Mouse (Mus musculus) A20 (cell line): ENCODE data around the gene Btrc.
"Not testable (repeated sequence)": the region's sequence is repeated elsewhere in the genome, so short reads cannot be mapped to it uniquely, and the experiment has no call there.

ENCODE experiments used
- DNase-seq: peaks from one replicate; pipeline ENCODE4 v3.0.0-alpha.2; 2011; ENCODE audit warnings: low read depth, low spot score

Gene Btrc

GRCm38 (mm10) chr19:45530200-45530995, 166.9 kb downstream of the Btrc start:
- no peak for DNase-seq

DNA sequence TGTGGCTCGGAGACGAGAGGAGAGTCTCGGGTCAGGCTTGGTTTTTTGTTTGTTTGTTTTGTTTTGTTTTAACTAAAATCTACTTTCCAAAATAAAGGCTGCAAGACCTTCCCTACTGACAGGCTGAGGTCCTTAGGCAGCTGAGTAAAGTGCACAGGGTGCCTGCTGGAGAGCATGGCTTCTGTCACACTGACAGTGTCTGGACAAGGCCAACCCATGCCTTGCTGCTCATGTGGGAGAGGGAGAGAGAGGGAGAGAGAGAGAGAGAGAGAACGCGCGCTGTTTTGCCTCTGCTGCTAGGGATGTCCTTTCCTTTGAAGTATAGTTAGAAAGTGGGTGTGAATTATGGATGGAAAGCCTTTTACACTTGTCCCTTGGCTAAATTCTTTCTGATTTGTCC, 168.0 kb downstream of the Btrc start:
- no peak for DNase-seq

DNA sequence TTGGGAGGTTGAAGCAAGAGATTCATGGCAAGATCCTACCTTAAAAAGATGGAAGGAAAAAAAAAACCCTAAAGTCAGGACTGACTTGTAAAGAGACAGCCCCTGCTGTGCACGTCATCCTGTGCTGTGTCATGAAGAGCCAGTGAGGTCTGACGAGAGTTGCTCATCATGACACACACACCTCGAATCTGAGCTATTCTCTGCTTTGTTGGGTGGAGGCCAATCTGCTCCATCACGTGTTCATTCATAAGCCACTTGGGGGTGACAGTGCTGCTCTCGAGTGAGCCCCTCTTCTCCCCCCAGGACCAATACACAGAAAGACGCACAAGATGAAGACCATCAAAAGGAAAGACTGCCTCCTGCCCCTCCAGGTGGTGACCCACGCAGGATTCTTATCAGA, 170.1 kb downstream of the Btrc start:
- DNase-seq, result no peak

- DNase-seq, result no peak
These were observed 171.7 kb downstream of the Btrc start for GRCm38 (mm10) chr19:45535214-45535735.

- DNase-seq, result no peak
These were observed 172.4 kb downstream of the Btrc start for GRCm38 (mm10) chr19:45535929-45536328.

GRCm38 (mm10) chr19:45537505-45537904, 174.0 kb downstream of the Btrc start:
- DNase-seq, result peak; percentile 72

DNA sequence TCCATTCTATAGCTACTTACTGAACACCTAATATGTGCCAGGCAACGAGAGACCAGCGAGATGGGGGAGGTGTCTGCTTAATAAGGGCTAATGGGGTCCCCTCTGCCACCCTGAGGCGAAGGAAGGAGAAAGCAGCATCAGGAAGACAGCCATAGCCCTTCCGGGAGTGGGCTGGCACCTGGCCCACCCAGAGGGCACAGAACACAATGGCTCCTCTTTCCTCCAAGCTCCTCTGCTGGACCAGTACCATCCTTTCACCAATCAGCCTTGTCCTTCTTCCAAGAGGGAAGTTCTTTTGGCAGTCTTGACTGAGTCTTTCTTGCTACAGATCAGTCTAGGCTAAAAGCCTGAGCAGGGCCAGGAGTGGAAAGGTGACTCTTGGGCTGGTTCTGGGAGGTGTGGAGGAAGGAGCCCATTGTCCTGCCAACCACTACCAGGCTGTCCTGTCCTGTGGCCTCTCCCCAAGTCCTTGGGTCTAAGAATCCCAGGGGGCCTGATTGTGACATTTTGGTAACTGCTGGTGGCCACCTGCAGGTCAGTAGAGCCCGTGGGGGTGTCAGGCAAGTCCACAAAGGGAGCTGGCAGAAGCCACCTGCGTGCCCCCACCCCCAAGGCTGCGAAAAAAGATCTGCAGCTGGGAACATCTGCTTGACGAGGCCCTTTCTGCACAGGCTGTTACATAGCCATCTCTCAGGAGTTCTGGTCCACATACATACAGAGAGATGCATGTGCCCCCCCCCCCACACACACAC, 177.3 kb downstream of the Btrc start:
- DNase-seq, result peak; percentile 86

- DNase-seq, result peak; percentile 87
These were observed 178.0 kb downstream of the Btrc start for GRCm38 (mm10) chr19:45541409-45542041.

GRCm38 (mm10) chr19:45542061-45542460, 178.5 kb downstream of the Btrc start:
- DNase-seq, result no peak

DNA sequence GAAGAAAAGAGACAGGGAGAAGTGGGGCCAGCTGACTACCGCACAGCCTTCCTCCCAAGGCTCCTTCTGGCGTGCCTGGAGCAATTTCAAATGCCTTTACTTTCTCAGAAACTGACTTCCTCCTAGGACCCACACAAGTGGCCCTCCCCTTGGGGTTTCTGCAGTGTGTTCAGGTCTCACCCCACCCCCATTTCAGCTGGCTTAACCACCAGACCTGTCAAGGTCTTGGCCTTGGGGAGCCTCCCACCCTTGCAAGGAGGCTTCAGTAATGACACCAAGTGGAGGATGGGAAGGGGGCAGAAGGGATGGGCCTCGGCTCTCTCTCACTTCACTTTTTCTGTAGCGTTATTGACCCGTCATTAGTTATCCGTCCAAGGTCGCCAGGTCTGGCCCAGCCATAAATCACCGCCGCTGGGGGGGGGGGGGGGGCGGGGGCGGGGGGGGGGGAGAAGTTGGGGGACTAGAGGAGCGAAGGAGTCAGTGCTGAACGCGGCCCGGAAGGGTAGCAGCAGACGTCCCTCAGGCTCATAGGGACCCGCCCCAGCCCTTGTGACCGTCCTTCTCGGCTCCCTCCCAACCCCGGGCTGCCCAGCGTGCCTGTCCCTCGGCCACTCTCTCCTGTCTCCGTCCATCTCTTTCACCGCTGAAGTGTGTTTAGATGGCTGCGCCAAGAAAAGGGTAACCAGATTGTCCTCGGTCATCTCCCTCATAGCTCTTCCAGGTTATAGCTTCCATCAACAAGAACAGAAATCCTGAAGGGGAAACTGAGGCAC, 180.8 kb downstream of the Btrc start:
- peak; percentile 88 for DNase-seq

GRCm38 (mm10) chr19:45544925-45545321, 181.4 kb downstream of the Btrc start:
- DNase-seq, result peak; percentile 83

DNA sequence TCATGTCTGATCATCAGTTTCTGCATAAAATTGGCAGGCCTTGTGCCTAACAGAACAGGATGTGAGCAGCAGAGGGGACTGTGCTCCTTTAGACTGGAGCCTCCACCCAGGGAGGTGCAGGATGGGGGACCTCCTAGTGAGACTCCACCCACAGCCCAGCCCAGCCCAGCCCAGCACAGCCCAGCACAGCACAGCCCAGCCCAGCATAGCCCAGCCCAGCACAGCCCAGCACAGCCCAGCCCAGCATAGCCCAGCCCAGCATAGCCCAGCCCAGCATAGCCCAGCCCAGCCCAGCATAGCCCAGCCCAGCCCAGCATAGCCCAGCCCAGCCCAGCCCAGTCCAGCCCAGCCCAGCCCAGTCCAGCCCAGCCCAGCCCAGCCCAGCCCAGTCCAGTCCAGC, 184.7 kb downstream of the Btrc start:
- DNase-seq, result not testable (repeated sequence)

GRCm38 (mm10) chr19:45549128-45549915, 185.8 kb downstream of the Btrc start:
- DNase-seq, result no peak

GRCm38 (mm10) chr19:45549948-45550347, 186.4 kb downstream of the Btrc start:
- no peak for DNase-seq

- no peak for DNase-seq
These were observed 188.7 kb downstream of the Btrc start for GRCm38 (mm10) chr19:45552187-45552586.

GRCm38 (mm10) chr19:45554136-45554535, 190.6 kb downstream of the Btrc start:
- no peak for DNase-seq

DNA sequence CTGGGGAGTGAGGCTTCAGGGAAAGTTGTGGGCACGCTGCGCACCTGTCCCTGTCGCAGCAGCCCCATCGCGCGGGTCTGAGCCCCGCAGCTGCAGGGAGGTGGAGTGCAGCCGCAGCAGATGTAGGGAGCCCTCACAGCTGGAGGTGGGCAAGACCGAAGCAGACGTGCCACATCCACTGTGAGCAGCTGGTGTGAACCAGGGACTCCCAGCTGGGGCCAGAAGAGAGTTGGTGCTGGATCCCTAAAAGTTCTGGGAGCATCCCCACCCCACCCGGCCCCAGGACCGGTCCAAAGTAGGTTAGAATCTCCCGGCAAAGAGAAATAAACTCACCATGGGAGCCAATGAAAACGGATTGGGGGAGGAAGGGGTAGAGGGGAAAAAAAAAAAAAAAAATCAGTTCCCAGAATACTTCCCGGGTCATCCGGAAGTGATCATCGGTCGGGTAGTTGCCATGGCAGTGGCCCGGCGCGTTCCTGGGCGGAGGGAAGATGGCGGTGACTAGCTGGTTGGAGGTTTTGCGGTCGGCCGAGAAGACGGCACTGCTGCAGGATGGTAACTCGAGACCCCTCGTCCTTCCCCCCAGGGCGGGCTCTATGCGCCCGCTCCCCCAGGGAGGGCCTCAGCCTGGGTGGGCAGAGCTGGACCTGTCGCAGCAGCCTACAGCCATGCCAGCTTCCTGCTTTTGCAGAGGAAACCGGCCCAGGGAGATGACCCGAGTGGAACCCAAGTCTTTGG, 196.8 kb downstream of the Btrc start, which contains the start of the genes Poll and Gm17018:
Poll (minus strand) TSS at position 379 of the 738 bp plus-strand sequence.
Gm17018 (plus strand) TSS at position 463 of the 738 bp plus-strand sequence.
- DNase-seq, result peak; percentile 87

GRCm38 (mm10) chr19:45565925-45566715, 202.6 kb downstream of the Btrc start:
- DNase-seq, result no peak

DNA sequence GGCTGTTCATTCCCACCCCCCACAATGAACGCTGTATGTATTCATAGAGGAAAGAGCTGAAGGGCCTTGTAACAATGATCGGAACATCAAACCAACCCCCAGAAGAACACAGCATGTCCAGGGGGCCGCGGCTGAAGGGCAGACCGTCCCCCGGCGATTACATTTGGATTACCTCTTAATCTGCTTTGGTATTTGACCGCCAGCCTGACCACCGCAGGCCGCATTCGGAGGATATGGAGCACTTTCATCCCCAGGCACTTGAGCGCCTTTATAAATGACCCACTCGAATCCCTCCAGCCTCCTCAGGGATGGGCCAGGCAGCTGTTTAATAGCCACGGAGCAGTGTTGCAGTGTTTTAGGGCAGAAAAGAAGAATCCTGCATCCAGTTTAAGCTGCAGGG, 203.8 kb downstream of the Btrc start:
- no peak for DNase-seq
